Mouse (Mus musculus) c-Kit-positive CD71-positive TER-119-positive erythroid progenitor cells, embryonic 14.5 days (primary cell): Measurements from ENCODE around the gene Plppr4.

Source experiments
- DNase-seq: peaks from one replicate; pipeline ENCODE4 v3.0.0-alpha.2; 2013; ENCODE audit warnings: low spot score

The Plppr4 gene

GRCm38 (mm10) chr3:117294308-117294925 is 66.3 kb downstream of the Plppr4 start:
- DNase-seq, result no peak
